Mouse (Mus musculus): ENCODE data around the gene Adsl. TPM values are rescaled to one million over a fixed set of nuclear protein-coding genes. Genes with fewer than 3 reads are reported as not detected.

Adsl gene
- polyA plus RNA-seq, 1 experiment from 2014 or later = 197 TPM

- 44% methylated on average over 1 of the region's 1 CpGs for WGBS
- H3K4me2 ChIP-seq (replicated peaks; ENCODE audit: low read depth, low read length) = no peak overlapping the region
- H3K27ac ChIP-seq (ENCODE audit: low read depth, low read length) = no peak overlapping the region
- no peak overlapping the region for H3K9ac ChIP-seq (ENCODE audit: low read depth, low read length)
- no peak for ATAC-seq (ENCODE audit: low FRiP score, low TSS enrichment)
- H3K9me3 ChIP-seq (ENCODE audit: control insufficient read depth, low read length) = no peaks in the 10 kb centered on the region
- no peaks in the 10 kb centered on the region for H3K27me3 ChIP-seq (ENCODE audit: control insufficient read depth, insufficient read depth, low read length)
- H3K4me1 ChIP-seq (ENCODE audit: control insufficient read depth, insufficient read depth, low read length) = no peaks in the 10 kb centered on the region
- H3K36me3 ChIP-seq (ENCODE audit: control insufficient read depth, insufficient read depth, low read length) = no peaks in the 10 kb centered on the region
- no peak overlapping the region for H3K4me3 ChIP-seq (ENCODE audit: low read length)
Observed at GRCm38 (mm10) chr15:80988331-80988730, 40.0 kb downstream of the Adsl start.

DNA sequence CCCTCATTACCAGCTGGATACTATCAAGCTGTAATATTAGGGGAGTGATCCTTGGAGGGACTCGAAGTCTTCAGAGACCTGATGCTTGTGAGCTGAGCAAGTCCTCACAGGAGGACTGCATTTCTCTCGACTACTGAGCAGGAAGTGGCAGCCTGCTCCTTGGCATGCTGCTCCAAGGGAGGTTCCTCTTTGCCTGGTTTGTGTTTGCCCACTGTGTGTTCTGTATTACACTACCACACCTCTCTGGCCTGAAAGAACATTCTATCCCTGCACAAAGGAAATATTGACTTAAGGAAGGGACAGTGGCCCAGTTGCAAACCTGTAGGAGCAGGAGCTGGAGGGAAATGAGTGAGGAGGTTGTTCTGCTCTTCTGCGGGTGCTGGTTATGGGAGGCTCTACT lies 41.4 kb downstream of the Adsl start:
- Histone ChIP-seq H3K36me3 (ENCODE audit: control insufficient read depth, insufficient read depth, low read length) (no peaks in the 10 kb centered on the region), H3K27ac (ENCODE audit: low read depth, low read length) (no peak overlapping the region), H3K9me3 (ENCODE audit: control insufficient read depth, low read length) (no peaks in the 10 kb centered on the region), H3K4me1 (ENCODE audit: control insufficient read depth, insufficient read depth, low read length) (no peaks in the 10 kb centered on the region), H3K4me3 (ENCODE audit: low read length) (no peak overlapping the region), H3K27me3 (ENCODE audit: control insufficient read depth, insufficient read depth, low read length) (no peaks in the 10 kb centered on the region), H3K4me2 (replicated peaks; ENCODE audit: low read depth, low read length) (no peak overlapping the region), H3K9ac (ENCODE audit: low read depth, low read length) (no peak overlapping the region)
- WGBS = 61% methylated on average over 3 of the region's 3 CpGs
- ATAC-seq (ENCODE audit: low FRiP score, low TSS enrichment) = no peak

- Histone ChIP-seq H3K9me3 (ENCODE audit: control insufficient read depth, low read length) (no peaks in the 10 kb centered on the region), H3K9ac (ENCODE audit: low read depth, low read length) (no peak overlapping the region), H3K36me3 (ENCODE audit: control insufficient read depth, insufficient read depth, low read length) (no peaks in the 10 kb centered on the region), H3K27me3 (ENCODE audit: control insufficient read depth, insufficient read depth, low read length) (no peaks in the 10 kb centered on the region), H3K4me2 (replicated peaks; ENCODE audit: low read depth, low read length) (no peak overlapping the region), H3K4me1 (ENCODE audit: control insufficient read depth, insufficient read depth, low read length) (no peaks in the 10 kb centered on the region), H3K27ac (ENCODE audit: low read depth, low read length) (no peak overlapping the region), H3K4me3 (ENCODE audit: low read length) (no peak overlapping the region)
- no peak for ATAC-seq (ENCODE audit: low FRiP score, low TSS enrichment)
- WGBS = 84% methylated on average over 5 of the region's 5 CpGs
Observed at GRCm38 (mm10) chr15:80994959-80995358, 46.7 kb downstream of the Adsl start.

DNA sequence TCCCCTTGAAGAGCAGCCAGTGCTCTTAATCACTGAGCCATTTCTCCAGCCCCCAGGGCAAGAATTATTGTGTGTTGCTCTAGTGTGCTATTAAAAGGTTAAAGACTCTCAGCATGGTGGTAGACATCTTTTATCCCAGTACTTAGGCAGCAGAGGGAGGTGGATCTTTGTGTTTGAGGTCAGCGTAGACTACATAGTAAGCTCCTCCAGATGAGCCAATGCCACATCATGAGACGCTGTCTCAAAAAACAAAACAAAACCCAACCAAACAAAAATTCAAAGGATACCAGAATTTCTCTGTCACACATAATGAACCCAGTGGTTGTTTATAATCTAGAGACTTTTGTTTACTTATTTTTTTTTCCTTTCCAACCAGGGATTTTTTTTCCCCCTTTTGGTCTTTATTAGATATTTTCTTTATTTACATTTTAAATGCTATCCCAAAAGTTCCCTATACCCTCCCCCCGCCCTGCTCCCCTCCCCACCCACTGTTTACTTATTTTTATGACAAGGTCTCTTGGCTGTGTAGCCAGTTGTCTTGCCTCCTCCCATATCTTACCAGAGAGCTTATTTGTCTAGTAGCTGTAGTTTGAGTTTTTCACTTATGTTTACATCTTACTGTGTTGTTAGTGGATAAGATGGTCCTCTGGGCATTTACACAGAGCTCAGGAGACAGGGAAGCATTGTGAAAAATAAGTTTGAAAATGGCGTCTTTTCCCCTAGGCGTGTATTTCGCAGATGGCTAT lies 48.0 kb downstream of the Adsl start:
- H3K4me3 ChIP-seq (ENCODE audit: low read length) = no peak overlapping the region
- no peak overlapping the region for H3K9ac ChIP-seq (ENCODE audit: low read depth, low read length)
- WGBS = 91% methylated on average over 6 of the region's 6 CpGs
- H3K9me3 ChIP-seq (ENCODE audit: control insufficient read depth, low read length) = no peaks in the 10 kb centered on the region
- H3K4me2 ChIP-seq (replicated peaks; ENCODE audit: low read depth, low read length) = no peak overlapping the region
- peaks cover 7% of the 10 kb centered on the region for H3K4me1 ChIP-seq (ENCODE audit: control insufficient read depth, insufficient read depth, low read length)
- H3K27ac ChIP-seq (ENCODE audit: low read depth, low read length) = no peak overlapping the region
- no peak for ATAC-seq (ENCODE audit: low FRiP score, low TSS enrichment)
- H3K27me3 ChIP-seq (ENCODE audit: control insufficient read depth, insufficient read depth, low read length) = no peaks in the 10 kb centered on the region
- no peaks in the 10 kb centered on the region for H3K36me3 ChIP-seq (ENCODE audit: control insufficient read depth, insufficient read depth, low read length)

- 45% methylated on average over 1 of the region's 1 CpGs for WGBS
- H3K27ac ChIP-seq (ENCODE audit: low read depth, low read length) = no peak overlapping the region
Observed at GRCm38 (mm10) chr15:80997077-80997476, 48.8 kb downstream of the Adsl start.

DNA sequence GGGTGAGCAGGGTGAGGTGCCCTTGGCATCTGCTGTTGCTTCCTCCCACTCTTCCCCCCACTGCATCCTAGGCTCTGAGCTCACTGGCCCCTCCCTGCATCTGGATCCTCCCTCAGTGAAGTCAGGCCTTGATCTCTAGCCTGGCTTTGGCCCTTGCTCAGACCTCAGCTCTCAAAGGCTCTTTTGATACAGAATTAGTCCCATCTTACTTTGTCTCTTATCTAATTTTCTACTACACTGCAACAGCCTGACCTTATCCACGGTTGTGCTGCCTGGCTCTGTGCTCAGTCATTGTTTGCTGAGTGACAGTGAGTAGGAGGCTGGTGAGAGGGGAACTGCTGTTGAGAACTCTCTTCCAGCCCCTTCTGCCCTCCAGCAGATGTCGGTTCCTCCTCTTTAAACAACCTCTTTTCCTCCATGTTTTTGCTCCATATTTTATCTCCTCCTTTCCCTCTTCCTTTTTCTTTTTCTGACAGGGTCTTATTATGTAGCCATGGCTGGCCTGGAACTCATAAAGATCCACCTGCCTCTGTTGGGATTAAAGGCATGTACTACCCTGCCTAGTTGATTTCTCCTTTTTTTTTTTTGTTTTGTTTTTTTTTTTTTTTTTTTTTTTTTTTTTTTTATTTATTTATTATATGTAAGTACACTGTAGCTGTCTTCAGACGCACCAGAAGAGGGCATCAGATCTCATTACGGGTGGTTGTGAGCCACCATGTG lies 52.3 kb downstream of the Adsl start:
- no peak overlapping the region; the same call in 1 of the 2 replicates for H3K9ac ChIP-seq (ENCODE audit: low read depth, low read length)
- no peak overlapping the region for H3K4me3 ChIP-seq (ENCODE audit: low read length)
- H3K9me3 ChIP-seq (ENCODE audit: control insufficient read depth, low read length) = no peaks in the 10 kb centered on the region
- no peaks in the 10 kb centered on the region for H3K27me3 ChIP-seq (ENCODE audit: control insufficient read depth, insufficient read depth, low read length)
- H3K36me3 ChIP-seq (ENCODE audit: control insufficient read depth, insufficient read depth, low read length) = no peaks in the 10 kb centered on the region
- no peak overlapping the region for H3K4me2 ChIP-seq (replicated peaks; ENCODE audit: low read depth, low read length)
- peaks cover 7% of the 10 kb centered on the region for H3K4me1 ChIP-seq (ENCODE audit: control insufficient read depth, insufficient read depth, low read length)
- no peak overlapping the region for H3K27ac ChIP-seq (ENCODE audit: low read depth, low read length)
- WGBS = 22% methylated on average over 2 of the region's 4 CpGs
- no peak for ATAC-seq (ENCODE audit: low FRiP score, low TSS enrichment)

More at GRCm38 (mm10) chr15:80997077-80997476, 48.8 kb downstream of the Adsl start:
- Histone ChIP-seq H3K36me3 (ENCODE audit: control insufficient read depth, insufficient read depth, low read length) (no peaks in the 10 kb centered on the region), H3K4me2 (replicated peaks; ENCODE audit: low read depth, low read length) (no peak overlapping the region), H3K27me3 (ENCODE audit: control insufficient read depth, insufficient read depth, low read length) (no peaks in the 10 kb centered on the region), H3K9me3 (ENCODE audit: control insufficient read depth, low read length) (no peaks in the 10 kb centered on the region), H3K4me1 (ENCODE audit: control insufficient read depth, insufficient read depth, low read length) (peaks cover 7% of the 10 kb centered on the region), H3K4me3 (ENCODE audit: low read length) (no peak overlapping the region), H3K9ac (ENCODE audit: low read depth, low read length) (no peak overlapping the region)
- ATAC-seq (ENCODE audit: low FRiP score, low TSS enrichment) = no peak

- peaks cover 14% of the 10 kb centered on the region; the same call in 1 of the 2 replicates for H3K36me3 ChIP-seq (ENCODE audit: control insufficient read depth, insufficient read depth, low read length)
- H3K27me3 ChIP-seq (ENCODE audit: control insufficient read depth, insufficient read depth, low read length) = no peaks in the 10 kb centered on the region
- H3K4me1 ChIP-seq (ENCODE audit: control insufficient read depth, insufficient read depth, low read length) = 0 out of 2 replicates have a peak, but pooled peaks cover 3% of the 10 kb centered on the region
- WGBS = 81% methylated on average over 10 of the region's 10 CpGs
- H3K4me3 ChIP-seq (ENCODE audit: low read length) = no peak overlapping the region
- H3K4me2 ChIP-seq (replicated peaks; ENCODE audit: low read depth, low read length) = no peak overlapping the region
- ATAC-seq (ENCODE audit: low FRiP score, low TSS enrichment) = no peak
- no peak overlapping the region for H3K27ac ChIP-seq (ENCODE audit: low read depth, low read length)
- no peaks in the 10 kb centered on the region for H3K9me3 ChIP-seq (ENCODE audit: control insufficient read depth, low read length)
- no peak overlapping the region for H3K9ac ChIP-seq (ENCODE audit: low read depth, low read length)
Observed at GRCm38 (mm10) chr15:81006127-81006735, 57.9 kb downstream of the Adsl start.

DNA sequence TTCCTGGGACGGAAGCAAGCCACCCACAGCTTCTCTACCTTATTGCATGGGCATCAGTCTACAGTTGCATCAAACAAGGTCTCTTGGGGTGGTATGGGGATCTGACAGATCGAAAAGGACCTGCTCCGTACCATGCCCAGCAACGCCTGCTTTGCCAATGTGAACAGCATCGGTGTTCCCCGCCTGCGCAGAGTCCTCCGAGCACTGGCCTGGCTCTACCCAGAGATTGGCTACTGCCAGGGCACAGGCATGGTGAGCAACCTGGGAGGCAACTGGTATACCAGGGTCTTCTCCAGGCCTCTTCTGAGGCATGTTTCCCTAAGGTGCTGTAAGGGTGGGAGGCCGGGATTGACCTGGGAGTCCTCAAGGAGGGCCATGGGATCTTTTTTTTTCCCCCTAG lies 59.0 kb downstream of the Adsl start:
- Histone ChIP-seq H3K4me2 (replicated peaks; ENCODE audit: low read depth, low read length) (no peak overlapping the region), H3K36me3 (ENCODE audit: control insufficient read depth, insufficient read depth, low read length) (peaks cover 25% of the 10 kb centered on the region; the same call in 1 of the 2 replicates), H3K9me3 (ENCODE audit: control insufficient read depth, low read length) (no peaks in the 10 kb centered on the region), H3K4me1 (ENCODE audit: control insufficient read depth, insufficient read depth, low read length) (0 out of 2 replicates have a peak, but pooled peaks cover 3% of the 10 kb centered on the region), H3K4me3 (ENCODE audit: low read length) (no peak overlapping the region), H3K9ac (ENCODE audit: low read depth, low read length) (no peak overlapping the region), H3K27ac (ENCODE audit: low read depth, low read length) (no peak overlapping the region), H3K27me3 (ENCODE audit: control insufficient read depth, insufficient read depth, low read length) (no peaks in the 10 kb centered on the region)
- no peak for ATAC-seq (ENCODE audit: low FRiP score, low TSS enrichment)
- WGBS = 95% methylated on average over 9 of the region's 9 CpGs

DNA sequence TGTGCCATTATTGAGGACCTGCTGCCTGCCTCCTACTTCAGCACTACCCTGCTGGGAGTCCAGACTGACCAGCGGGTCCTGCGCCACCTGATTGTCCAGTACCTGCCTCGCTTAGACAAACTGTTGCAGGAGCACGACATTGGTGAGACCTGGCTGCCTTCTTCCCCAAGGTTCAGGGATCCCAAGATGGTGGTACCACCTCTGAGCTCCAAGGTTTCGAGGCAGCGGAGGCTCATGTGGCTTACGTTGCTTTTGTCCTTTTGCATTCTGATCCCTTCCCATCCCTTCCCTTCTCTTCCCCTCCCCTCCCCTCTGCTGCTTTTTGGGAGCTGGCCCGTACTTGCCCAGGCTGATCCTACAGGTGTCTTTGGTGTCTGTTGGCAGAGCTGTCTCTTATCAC lies 59.6 kb downstream of the Adsl start:
- Histone ChIP-seq H3K9me3 (ENCODE audit: control insufficient read depth, low read length) (no peaks in the 10 kb centered on the region), H3K36me3 (ENCODE audit: control insufficient read depth, insufficient read depth, low read length) (peaks cover 29% of the 10 kb centered on the region; the same call in 1 of the 2 replicates), H3K4me2 (replicated peaks; ENCODE audit: low read depth, low read length) (no peak overlapping the region), H3K4me1 (ENCODE audit: control insufficient read depth, insufficient read depth, low read length) (0 out of 2 replicates have a peak, but pooled peaks cover 3% of the 10 kb centered on the region), H3K4me3 (ENCODE audit: low read length) (no peak overlapping the region), H3K27me3 (ENCODE audit: control insufficient read depth, insufficient read depth, low read length) (no peaks in the 10 kb centered on the region), H3K9ac (ENCODE audit: low read depth, low read length) (no peak overlapping the region), H3K27ac (ENCODE audit: low read depth, low read length) (no peak overlapping the region)
- no peak for ATAC-seq (ENCODE audit: low FRiP score, low TSS enrichment)
- 91% methylated on average over 8 of the region's 8 CpGs for WGBS

All from kidney, embryonic 14.5 days (tissue).